Mouse (Mus musculus) neural tube, embryonic 10.5 days (tissue): ENCODE measurements around the gene Gm28048.

Source experiments
- DNase-seq: peaks from one replicate; pipeline ENCODE4 v3.0.0-alpha.2; 2017; ENCODE audit warnings: low spot score; ENCODE audit errors: extremely low spot score

Gm28048 gene

GRCm38 (mm10) chr11:22809465-22810096 is 172.3 kb downstream of the Gm28048 start:
- DNase-seq, result no peak

GRCm38 (mm10) chr11:22808040-22808439 is 173.8 kb downstream of the Gm28048 start:
- DNase-seq, result no peak

DNA sequence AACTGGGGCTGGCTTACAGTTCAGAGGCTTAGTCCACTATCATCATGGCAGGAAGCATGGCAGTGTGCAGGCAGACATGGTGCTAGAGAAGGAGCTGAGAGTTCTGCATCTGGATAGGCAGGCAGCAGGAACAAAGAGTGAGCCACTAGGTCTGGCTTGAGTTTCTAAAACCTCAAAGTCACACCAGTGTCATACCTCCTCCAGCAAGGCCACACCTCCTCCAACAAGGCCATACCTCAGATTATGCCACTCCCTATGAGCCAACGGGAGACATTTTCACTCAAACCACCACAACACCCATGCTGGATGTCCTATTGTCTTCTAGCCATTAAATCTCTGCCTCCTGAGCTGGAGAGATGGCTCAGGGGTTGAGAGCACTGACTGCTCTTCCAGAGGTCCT is 176.7 kb downstream of the Gm28048 start:
- no peak for DNase-seq

DNA sequence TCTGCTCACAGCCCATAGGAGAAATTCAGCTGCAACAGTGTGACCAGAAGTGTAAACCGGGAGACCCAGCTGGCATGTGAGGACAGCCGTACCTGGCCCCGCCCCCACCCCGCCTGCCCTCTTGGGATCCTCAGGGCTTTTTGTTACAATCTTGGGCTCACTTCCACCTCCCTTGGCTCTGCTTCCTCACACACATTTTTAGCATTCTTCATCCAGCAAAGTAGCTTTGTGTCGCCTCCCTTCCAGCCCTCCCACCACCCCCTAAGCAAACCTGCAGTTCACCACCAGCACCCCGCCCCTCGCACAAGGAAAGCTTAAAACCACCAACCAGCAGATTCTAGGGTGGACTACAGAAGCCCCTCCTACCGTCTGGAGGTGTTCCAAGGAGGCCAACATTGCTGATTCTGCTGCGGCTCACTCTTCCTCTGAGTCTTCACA is 181.9 kb downstream of the Gm28048 start:
- no peak for DNase-seq

GRCm38 (mm10) chr11:22798916-22799315 is 183.0 kb downstream of the Gm28048 start:
- DNase-seq, result no peak

GRCm38 (mm10) chr11:22794734-22795133 is 187.2 kb downstream of the Gm28048 start:
- DNase-seq, result no peak

DNA sequence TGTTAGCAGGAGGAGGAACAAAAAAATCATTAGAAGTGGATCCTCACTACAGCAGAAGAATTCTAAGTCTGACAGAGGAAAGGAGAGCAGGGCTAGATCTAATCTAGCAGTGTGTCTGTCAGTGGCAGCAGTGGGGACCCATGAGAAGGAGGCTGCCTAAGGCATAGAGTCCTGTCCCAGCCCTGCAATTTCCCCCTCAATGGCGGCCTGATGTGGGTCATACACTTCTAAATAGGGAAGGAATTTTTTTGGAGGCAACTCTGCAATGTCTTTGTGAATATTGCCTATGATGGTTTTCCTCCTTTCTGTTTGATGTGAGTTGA is 188.0 kb downstream of the Gm28048 start:
- DNase-seq, result no peak

DNA sequence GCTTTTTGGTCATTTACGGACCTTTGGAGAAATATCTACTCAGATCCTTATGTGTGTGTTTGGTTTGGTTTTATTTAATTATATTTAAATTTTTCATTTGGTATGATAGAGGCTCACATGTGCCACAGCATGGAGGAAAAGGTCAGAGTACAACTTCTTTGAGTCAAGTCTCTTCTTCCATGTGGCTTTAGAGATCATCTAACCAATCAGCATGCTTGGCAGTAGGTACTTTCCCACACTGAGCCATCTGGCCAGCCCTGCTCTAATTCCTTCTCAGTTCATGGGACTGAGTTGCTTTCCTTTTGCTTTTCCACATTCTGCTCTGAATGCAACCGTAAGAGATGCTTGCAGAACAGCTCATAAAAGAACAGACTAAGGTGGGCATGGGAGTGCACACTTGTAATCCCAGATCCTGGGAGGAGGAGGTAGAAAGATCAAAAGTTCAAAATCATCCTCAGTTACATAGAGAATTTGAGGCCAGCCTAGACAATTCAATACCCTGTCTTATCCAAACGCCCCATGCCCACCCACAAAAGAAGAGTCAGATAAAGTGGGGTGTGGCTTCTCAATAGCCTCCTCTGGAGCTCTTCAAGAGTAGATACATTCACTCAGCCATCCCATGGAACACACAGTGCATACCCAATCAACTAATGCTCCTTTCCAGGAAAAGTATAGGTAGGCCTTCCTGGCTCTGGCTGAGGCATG is 188.6 kb downstream of the Gm28048 start:
- no peak for DNase-seq

GRCm38 (mm10) chr11:22792149-22792548 is 189.7 kb downstream of the Gm28048 start:
- DNase-seq, result no peak

DNA sequence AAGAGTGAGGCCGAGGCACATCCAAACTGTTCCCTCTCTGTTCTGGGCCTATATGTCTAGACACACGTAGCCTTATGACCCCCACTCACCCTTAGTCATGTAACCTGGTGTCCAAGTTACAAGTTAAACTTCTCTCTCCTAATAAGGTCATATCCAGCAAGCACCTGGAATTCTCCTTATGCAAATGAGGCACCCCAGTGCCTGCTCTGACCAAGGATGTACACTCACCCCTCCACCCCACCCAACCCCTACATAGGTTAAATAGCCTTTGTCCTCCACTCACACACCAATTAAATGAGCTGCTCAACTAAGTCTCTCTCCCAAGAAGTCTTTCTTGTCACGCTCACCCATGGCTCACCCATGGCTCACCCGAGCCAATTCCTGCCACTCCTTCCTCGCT is 190.2 kb downstream of the Gm28048 start:
- DNase-seq, result no peak

GRCm38 (mm10) chr11:22787833-22788232 is 194.1 kb downstream of the Gm28048 start:
- DNase-seq, result no peak
